Mouse (Mus musculus) embryonic facial prominence, embryonic 10.5 days (tissue): ENCODE results near the gene BC034090. TPM values are rescaled to one million over a fixed set of nuclear protein-coding genes. Genes with fewer than 3 reads are reported as not detected.

Source experiments
- DNase-seq: peaks from one replicate; pipeline ENCODE4 v3.0.0-alpha.2; 2017; ENCODE audit warnings: low spot score
- H3K27ac ChIP-seq: fragments of 300-500 bp; sonication (generic); replicated peaks from 2 replicates; pipeline ENCODE4 v1.5.1; 2016; ENCODE audit warnings: mild to moderate bottlenecking
- H3K27me3 ChIP-seq: fragments of 300-500 bp; sonication (generic); replicated peaks from 2 replicates; pipeline ENCODE4 v1.6.1; 2016; ENCODE audit warnings: low read depth, mild to moderate bottlenecking; ENCODE audit not compliant: poor library complexity, severe bottlenecking
- H3K36me3 ChIP-seq: fragments of 300-500 bp; sonication (generic); replicated peaks from 2 replicates; pipeline ENCODE4 v1.6.1; 2016; ENCODE audit warnings: mild to moderate bottlenecking, moderate library complexity
- H3K4me1 ChIP-seq: fragments of 300-500 bp; sonication (generic); 2 replicates; pipeline ENCODE4 v1.6.1; 2016
- H3K4me3 ChIP-seq: fragments of 300-500 bp; sonication (generic); 2 replicates; pipeline ENCODE4 v1.5.1; 2016; ENCODE audit warnings: mild to moderate bottlenecking, moderate library complexity
- H3K9me3 ChIP-seq: fragments of 300-500 bp; sonication (generic); 2 replicates; pipeline ENCODE4 v1.6.1; 2016; ENCODE audit warnings: mild to moderate bottlenecking
- WGBS: fragments of 180-500 bp; shearing (Covaris S2); methylation state at CpG from one replicate; pipeline ENCODE4 v1.1.7; 2016; 5-methylcytosine and 5-hydroxymethylcytosine counted together
- polyA plus RNA-seq: library from polyadenylated mRNA; unstranded; fragments of >200 nt; fragmentation: Nextera tagmentation; extraction: Ambion mirVana; gene quantifications from 2 replicates; pipeline ENCODE4 v1.2.1, GENCODE M21; 2016

The BC034090 gene
- polyA plus RNA-seq, 1 experiment from 2014 or later, result 5.3 TPM

- H3K4me1 ChIP-seq, result peaks cover 8% of the 10 kb centered on the region
- no peak for DNase-seq
- H3K27me3 ChIP-seq, result no peaks in the 10 kb centered on the region
- no peak overlapping the region for H3K4me3 ChIP-seq
- no peaks in the 10 kb centered on the region for H3K9me3 ChIP-seq
- no peaks in the 10 kb centered on the region for H3K36me3 ChIP-seq
- no peak overlapping the region for H3K27ac ChIP-seq
- WGBS, result 91% methylated on average over 8 of the region's 8 CpGs
These were observed 10.1 kb upstream of the BC034090 start for GRCm38 (mm10) chr1:155254309-155254708.

GRCm38 (mm10) chr1:155253126-155253525 lies 8.9 kb upstream of the BC034090 start:
- DNase-seq, result no peak
- Histone ChIP-seq H3K4me1 (peaks cover 8% of the 10 kb centered on the region), H3K9me3 (no peaks in the 10 kb centered on the region), H3K4me3 (no peak overlapping the region), H3K36me3 (no peaks in the 10 kb centered on the region), H3K27me3 (no peaks in the 10 kb centered on the region), H3K27ac (no peak overlapping the region)
- WGBS, result 72% methylated on average over 12 of the region's 12 CpGs

GRCm38 (mm10) chr1:155252631-155253121 lies 8.4 kb upstream of the BC034090 start:
- Histone ChIP-seq H3K27me3 (no peaks in the 10 kb centered on the region), H3K4me1 (peaks cover 8% of the 10 kb centered on the region), H3K36me3 (no peaks in the 10 kb centered on the region), H3K27ac (no peak overlapping the region), H3K4me3 (no peak overlapping the region), H3K9me3 (no peaks in the 10 kb centered on the region)
- DNase-seq, result no peak
- WGBS, result 49% methylated on average over 6 of the region's 6 CpGs

GRCm38 (mm10) chr1:155251596-155251995 lies 7.4 kb upstream of the BC034090 start:
- no peaks in the 10 kb centered on the region for H3K36me3 ChIP-seq
- no peaks in the 10 kb centered on the region for H3K9me3 ChIP-seq
- H3K4me1 ChIP-seq, result peaks cover 12% of the 10 kb centered on the region
- no peak for DNase-seq
- H3K4me3 ChIP-seq, result no peak overlapping the region
- 79% methylated on average over 5 of the region's 5 CpGs for WGBS
- peaks cover 3% of the 10 kb centered on the region for H3K27me3 ChIP-seq
- H3K27ac ChIP-seq, result no peak overlapping the region

GRCm38 (mm10) chr1:155250531-155251135 lies 6.4 kb upstream of the BC034090 start:
- Histone ChIP-seq H3K4me3 (no peak overlapping the region), H3K9me3 (no peaks in the 10 kb centered on the region), H3K4me1 (peaks cover 13% of the 10 kb centered on the region), H3K36me3 (no peaks in the 10 kb centered on the region), H3K27me3 (peaks cover 13% of the 10 kb centered on the region), H3K27ac (no peak overlapping the region)
- DNase-seq, result no peak
- WGBS, result 39% methylated on average over 4 of the region's 4 CpGs

- Histone ChIP-seq H3K4me1 (peaks cover 19% of the 10 kb centered on the region), H3K27me3 (peaks cover 20% of the 10 kb centered on the region), H3K4me3 (no peak overlapping the region), H3K9me3 (no peaks in the 10 kb centered on the region), H3K27ac (no peak overlapping the region), H3K36me3 (no peaks in the 10 kb centered on the region)
- DNase-seq, result no peak
- WGBS, result 41% methylated on average over 5 of the region's 5 CpGs
These were observed 5.7 kb upstream of the BC034090 start for GRCm38 (mm10) chr1:155249896-155250295.

- 68% methylated on average over 5 of the region's 5 CpGs for WGBS
- Histone ChIP-seq H3K4me1 (peaks cover 37% of the 10 kb centered on the region), H3K36me3 (no peaks in the 10 kb centered on the region), H3K4me3 (no peak overlapping the region), H3K9me3 (no peaks in the 10 kb centered on the region), H3K27me3 (peaks cover 39% of the 10 kb centered on the region), H3K27ac (no peak overlapping the region)
- no peak for DNase-seq
These were observed 3.8 kb upstream of the BC034090 start for GRCm38 (mm10) chr1:155248041-155248440.

- peaks cover 33% of the 10 kb centered on the region for H3K4me1 ChIP-seq
- WGBS, result 37% methylated on average over 5 of the region's 5 CpGs
- H3K27ac ChIP-seq, result no peak overlapping the region
- no peaks in the 10 kb centered on the region for H3K9me3 ChIP-seq
- H3K4me3 ChIP-seq, result no peak overlapping the region
- H3K27me3 ChIP-seq, result peaks cover 42% of the 10 kb centered on the region
- no peak for DNase-seq
- no peaks in the 10 kb centered on the region for H3K36me3 ChIP-seq
These were observed 3.2 kb upstream of the BC034090 start for GRCm38 (mm10) chr1:155247441-155247840.

GRCm38 (mm10) chr1:155245516-155245915 lies 1.3 kb upstream of the BC034090 start:
- no peak overlapping the region for H3K4me3 ChIP-seq
- H3K27me3 ChIP-seq, result peaks cover 47% of the 10 kb centered on the region
- no peak for DNase-seq
- H3K27ac ChIP-seq, result no peak overlapping the region
- H3K4me1 ChIP-seq, result peaks cover 40% of the 10 kb centered on the region
- H3K9me3 ChIP-seq, result no peaks in the 10 kb centered on the region
- peaks cover 16% of the 10 kb centered on the region for H3K36me3 ChIP-seq
- 62% methylated on average over 7 of the region's 7 CpGs for WGBS

- peak overlapping the region; percentile 95 for H3K27ac ChIP-seq
- peaks cover 44% of the 10 kb centered on the region for H3K4me1 ChIP-seq
- no peak for DNase-seq
- H3K4me3 ChIP-seq, result peak overlapping the region; percentile 74
- H3K27me3 ChIP-seq, result peaks cover 47% of the 10 kb centered on the region
- peaks cover 23% of the 10 kb centered on the region for H3K36me3 ChIP-seq
- H3K9me3 ChIP-seq, result no peaks in the 10 kb centered on the region
- WGBS, result 2% methylated on average over 29 of the region's 29 CpGs
These were observed 547 bp upstream of the BC034090 start for GRCm38 (mm10) chr1:155244771-155245211.

GRCm38 (mm10) chr1:155242488-155242745 lies 1.8 kb downstream of the BC034090 start:
- no peak for DNase-seq
- no peaks in the 10 kb centered on the region for H3K9me3 ChIP-seq

GRCm38 (mm10) chr1:155241701-155242487 lies 2.4 kb downstream of the BC034090 start:
- H3K27ac ChIP-seq, result no peak overlapping the region
- WGBS, result 80% methylated on average over 12 of the region's 12 CpGs
- no peak overlapping the region for H3K4me3 ChIP-seq
- peaks cover 59% of the 10 kb centered on the region for H3K4me1 ChIP-seq
- peaks cover 47% of the 10 kb centered on the region for H3K27me3 ChIP-seq
- DNase-seq, result no peak
- peaks cover 30% of the 10 kb centered on the region for H3K36me3 ChIP-seq
- H3K9me3 ChIP-seq, result no peaks in the 10 kb centered on the region

More at GRCm38 (mm10) chr1:155242488-155242745, 1.8 kb downstream of the BC034090 start:
- Histone ChIP-seq H3K36me3 (peaks cover 30% of the 10 kb centered on the region), H3K4me1 (peaks cover 56% of the 10 kb centered on the region), H3K27ac (no peak overlapping the region), H3K27me3 (peaks cover 47% of the 10 kb centered on the region), H3K4me3 (no peak overlapping the region)
- 83% methylated on average over 1 of the region's 1 CpGs for WGBS
